Comparison of ENCODE assay signal across 8 mouse cellular contexts in the genomic region with DNA sequence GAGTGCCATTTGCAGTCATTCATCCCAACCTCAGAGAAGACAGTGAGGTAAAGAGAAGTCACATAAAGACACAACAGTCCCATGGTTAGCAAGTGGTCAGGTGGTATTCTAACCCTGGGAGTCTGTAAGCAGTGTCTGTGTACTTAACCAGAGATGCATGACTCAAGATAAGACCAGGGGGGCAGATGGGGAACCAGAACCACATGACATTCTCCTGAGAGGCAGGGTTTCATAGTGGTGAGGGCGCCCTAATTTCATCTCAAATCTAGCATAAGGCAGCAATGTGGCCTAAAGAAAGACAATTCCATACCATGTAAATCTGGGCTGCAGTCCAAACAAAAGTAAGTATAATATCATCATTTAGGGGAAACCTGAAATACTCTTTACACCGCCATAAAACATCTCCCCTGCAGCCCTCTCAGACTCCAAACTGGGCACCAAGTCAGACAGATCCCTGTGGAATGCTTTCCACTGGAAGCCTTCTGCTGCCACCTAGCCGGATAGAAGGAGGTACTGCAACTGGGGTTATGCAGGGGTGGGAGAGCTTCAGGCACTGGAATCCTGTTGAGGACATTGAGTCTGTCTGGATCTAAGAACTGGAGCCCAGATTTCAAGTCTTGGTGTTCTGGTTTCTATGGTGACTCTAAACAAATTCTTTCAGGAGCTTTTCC.
DNase-seq lines count a peak whose midpoint lies in the region; ATAC-seq and TF ChIP-seq lines count a peak whose summit lies in the region.

No protein-coding gene starts in this region.

- no peak overlapping the region for H3K4me2 ChIP-seq in hindbrain, postnatal 0 days (ENCODE audit: low read depth, low read length)
- no peak overlapping the region for H3K4me2 ChIP-seq in midbrain, embryonic 12.5 days (replicated peaks)

- no peaks in the 10 kb centered on the region for H3K36me3 ChIP-seq in heart, embryonic 10.5 days
- H3K36me3 ChIP-seq in forebrain, embryonic 10.5 days (replicated peaks) = no peaks in the 10 kb centered on the region
- H3K36me3 ChIP-seq in hindbrain, postnatal 0 days (ENCODE audit: insufficient read depth, low read length) = no peaks in the 10 kb centered on the region
- no peaks in the 10 kb centered on the region for H3K36me3 ChIP-seq in midbrain, embryonic 12.5 days

- 41% methylated on average over 3 of the region's 3 CpGs for WGBS in heart, embryonic 10.5 days
- 55% methylated on average over 3 of the region's 3 CpGs for WGBS in bone marrow, adult 2 months
- 60% methylated on average over 3 of the region's 3 CpGs for WGBS in forebrain, embryonic 10.5 days
- 43% methylated on average over 3 of the region's 3 CpGs for WGBS in hindbrain, postnatal 0 days
- WGBS in midbrain, embryonic 12.5 days = 46% methylated on average over 3 of the region's 3 CpGs

- peak; percentile 79 for ATAC-seq in hindbrain, postnatal 0 days
- peak; percentile 81 for ATAC-seq in midbrain, embryonic 12.5 days (ENCODE audit: low FRiP score, low read depth)

- TF ChIP-seq CTCF in bone marrow, adult 2 months (IDR thresholded peaks at IDR 0.05; ENCODE audit: control insufficient read depth, insufficient read depth, low read length) = 0 out of 2 replicates have a peak, but pooled peaks have one; percentile 25
- TF ChIP-seq CTCF in hindbrain, postnatal 0 days (IDR thresholded peaks at IDR 0.05; ENCODE audit: low read depth) = peak; percentile 93
- peak; percentile 98 for TF ChIP-seq CTCF in left cerebral cortex, adult 2 months (IDR thresholded peaks at IDR 0.05)

- H3K9ac ChIP-seq in hindbrain, postnatal 0 days (replicated peaks; ENCODE audit: low read length) = no peak overlapping the region
- H3K9ac ChIP-seq in midbrain, embryonic 12.5 days (replicated peaks) = no peak overlapping the region

- DNase-seq in heart, adult 8-10 months (ENCODE audit: low spot score) = peak; percentile 36
- no peak for DNase-seq in heart, embryonic 10.5 days (ENCODE audit: low spot score)
- DNase-seq in forebrain, embryonic 10.5 days (ENCODE audit: extremely low spot score, low spot score) = peak; percentile 48
- peak; percentile 83 for DNase-seq in hindbrain, postnatal 0 days (ENCODE audit: low spot score)
- peak; percentile 63 to 72 for DNase-seq in left cerebral cortex, adult 2 months (ENCODE audit: extremely low spot score in 1 of 2, low spot score in 2 of 2)
- DNase-seq in testis, postnatal 14 days (ENCODE audit: low spot score) = peak; percentile 7

- intact Hi-C loops in left cerebral cortex, adult 2 months (cut with DNase I) = loop anchor here (1.0 to 5.0 kb wide), 2 partner anchors 84 to 264 kb away; no protein-coding TSS in a partner anchor

- H3K27me3 ChIP-seq in heart, embryonic 10.5 days (ENCODE audit: insufficient read depth, poor library complexity, severe bottlenecking) = no peaks in the 10 kb centered on the region
- no peaks in the 10 kb centered on the region for H3K27me3 ChIP-seq in forebrain, embryonic 10.5 days (ENCODE audit: poor library complexity, severe bottlenecking)
- H3K27me3 ChIP-seq in hindbrain, postnatal 0 days (ENCODE audit: insufficient read depth, low read length) = no peaks in the 10 kb centered on the region
- no peaks in the 10 kb centered on the region for H3K27me3 ChIP-seq in midbrain, embryonic 12.5 days

- no peak overlapping the region for H3K4me3 ChIP-seq in heart, embryonic 10.5 days
- H3K4me3 ChIP-seq in bone marrow, adult 2 months (replicated peaks; ENCODE audit: control insufficient read depth, low read depth, low read length) = no peak overlapping the region
- H3K4me3 ChIP-seq in forebrain, embryonic 10.5 days = no peak overlapping the region
- H3K4me3 ChIP-seq in hindbrain, postnatal 0 days (ENCODE audit: low read length) = no peak overlapping the region
- H3K4me3 ChIP-seq in left cerebral cortex, adult 2 months = no peak overlapping the region
- no peak overlapping the region for H3K4me3 ChIP-seq in midbrain, embryonic 12.5 days

- no peaks in the 10 kb centered on the region for H3K9me3 ChIP-seq in heart, embryonic 10.5 days
- H3K9me3 ChIP-seq in forebrain, embryonic 10.5 days = no peaks in the 10 kb centered on the region
- H3K9me3 ChIP-seq in hindbrain, postnatal 0 days (ENCODE audit: low read length) = no peaks in the 10 kb centered on the region
- H3K9me3 ChIP-seq in midbrain, embryonic 12.5 days = no peaks in the 10 kb centered on the region

- no peak overlapping the region for H3K27ac ChIP-seq in heart, embryonic 10.5 days
- H3K27ac ChIP-seq in bone marrow, adult 2 months (ENCODE audit: control insufficient read depth, insufficient read depth, low read depth, low read length, poor library complexity) = no peak overlapping the region
- no peak overlapping the region for H3K27ac ChIP-seq in forebrain, embryonic 10.5 days
- H3K27ac ChIP-seq in hindbrain, postnatal 0 days = no peak overlapping the region
- no peak overlapping the region for H3K27ac ChIP-seq in left cerebral cortex, adult 2 months
- H3K27ac ChIP-seq in midbrain, embryonic 12.5 days (replicated peaks) = no peak overlapping the region

- H3K4me1 ChIP-seq in heart, embryonic 10.5 days = no peaks in the 10 kb centered on the region
- H3K4me1 ChIP-seq in bone marrow, adult 2 months (ENCODE audit: control insufficient read depth, insufficient read depth, low read length) = no peaks in the 10 kb centered on the region
- H3K4me1 ChIP-seq in forebrain, embryonic 10.5 days = no peaks in the 10 kb centered on the region
- H3K4me1 ChIP-seq in hindbrain, postnatal 0 days (ENCODE audit: insufficient read depth, low read length) = no peaks in the 10 kb centered on the region
- no peaks in the 10 kb centered on the region for H3K4me1 ChIP-seq in midbrain, embryonic 12.5 days

- no peak for TF ChIP-seq POLR2A in bone marrow, adult 2 months (IDR thresholded peaks at IDR 0.05; ENCODE audit: borderline replicate concordance, control insufficient read depth, low read depth, low read length)

Comparison
In these comparisons a context has a peak if more than half of its experiments do, and no peak if none do; other contexts are left out.
1. CTCF ChIP-seq: peak in every context shown above with its lines; median percentile 98 in left cerebral cortex, adult 2 months; 93 in hindbrain, postnatal 0 days; 25 in bone marrow, adult 2 months.